Mouse (Mus musculus) CD8-positive naive resting alpha-beta T cell, adult 2 months (primary cell): ENCODE results near the gene Camsap2.
A peak's percentile ranks its signal among the peaks of the same experiment; 100 is the strongest.

Source experiments
- DNase-seq, 2 experiments: peaks; one replicate each; pipeline ENCODE4 v3.0.0; 2022; ENCODE audit warnings: low read depth in 2 of 2, low spot score in 2 of 2

The Camsap2 gene

DNA sequence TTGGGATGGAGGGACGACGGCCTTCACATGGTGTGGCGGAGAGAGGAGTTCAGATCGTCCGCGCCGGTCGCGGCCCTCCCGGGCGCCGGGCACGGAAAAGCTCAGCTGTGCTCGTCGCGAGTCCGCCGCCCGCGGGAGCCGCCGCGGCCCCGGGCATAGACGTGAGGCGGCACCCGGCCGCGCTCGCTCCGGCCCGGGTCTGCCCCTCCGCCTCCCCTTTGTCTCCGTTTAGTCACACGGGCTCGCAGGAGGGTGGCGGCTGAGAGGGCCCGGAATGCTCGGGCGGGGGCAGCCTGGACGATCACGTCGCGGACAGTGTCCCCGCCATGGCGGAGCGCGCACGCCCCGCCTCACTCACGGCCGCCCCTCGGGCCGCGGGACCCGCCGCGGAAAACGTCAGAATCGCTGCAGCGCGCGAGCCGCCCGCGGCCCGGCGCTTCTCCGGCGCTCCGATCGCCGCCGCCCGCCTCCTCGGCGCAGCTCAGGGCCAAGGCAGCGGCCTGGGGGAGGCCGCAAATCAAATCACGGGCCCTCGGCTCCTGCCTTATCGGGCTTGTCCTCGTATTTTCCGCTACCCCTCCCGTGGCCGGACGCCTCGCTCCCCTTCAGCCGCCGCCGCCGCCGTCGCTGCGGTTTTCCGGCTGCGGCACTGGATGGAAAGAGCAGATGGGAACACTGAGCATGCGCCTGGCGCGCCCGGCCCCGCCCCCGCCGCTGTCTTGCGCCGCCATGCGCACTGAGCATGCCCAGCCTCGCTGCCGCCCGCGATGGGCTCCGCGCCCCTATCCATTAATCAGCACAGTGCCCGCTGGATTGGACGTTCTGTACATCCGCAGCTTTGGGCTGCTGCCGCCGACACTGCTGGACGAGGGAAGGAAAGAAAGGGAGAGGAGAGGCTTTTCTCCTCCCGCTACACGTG is at the start of gene Camsap2:
Gene Camsap2 (minus strand): TSS at position 651 of the 919 bp plus-strand sequence.
- DNase-seq: peak; percentile 85 to 89

- no peak for DNase-seq
Observed at GRCm38 (mm10) chr1:136395073-136395472, 49.2 kb upstream of the Camsap2 start.

DNA sequence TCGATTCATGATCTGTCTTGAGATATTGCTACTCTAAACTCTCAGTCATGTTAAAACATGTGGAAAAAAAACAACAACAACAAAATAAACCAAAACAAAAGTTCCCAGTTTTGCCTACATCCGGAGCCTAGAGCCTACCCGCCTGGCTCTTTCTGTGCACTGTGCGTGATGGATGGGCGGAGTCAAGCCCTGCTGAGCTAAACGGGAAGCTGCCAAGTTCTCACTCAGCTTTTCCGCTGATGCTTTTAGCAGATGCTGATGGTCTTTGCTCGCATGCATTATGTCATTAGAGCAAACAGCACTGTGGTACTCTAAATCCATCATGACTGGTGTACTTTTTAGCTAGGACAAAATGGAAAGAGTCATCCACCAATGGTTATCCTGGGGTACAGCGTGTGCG is 48.6 kb upstream of the Camsap2 start:
- DNase-seq: no peak

GRCm38 (mm10) chr1:136386914-136387313 is 41.0 kb upstream of the Camsap2 start:
- DNase-seq: no peak

- no peak for DNase-seq
Observed at GRCm38 (mm10) chr1:136381583-136381982, 35.7 kb upstream of the Camsap2 start.

- DNase-seq: no peak
Observed at GRCm38 (mm10) chr1:136381169-136381568, 35.3 kb upstream of the Camsap2 start.

- DNase-seq: no peak
Observed at GRCm38 (mm10) chr1:136380606-136381005, 34.7 kb upstream of the Camsap2 start.

DNA sequence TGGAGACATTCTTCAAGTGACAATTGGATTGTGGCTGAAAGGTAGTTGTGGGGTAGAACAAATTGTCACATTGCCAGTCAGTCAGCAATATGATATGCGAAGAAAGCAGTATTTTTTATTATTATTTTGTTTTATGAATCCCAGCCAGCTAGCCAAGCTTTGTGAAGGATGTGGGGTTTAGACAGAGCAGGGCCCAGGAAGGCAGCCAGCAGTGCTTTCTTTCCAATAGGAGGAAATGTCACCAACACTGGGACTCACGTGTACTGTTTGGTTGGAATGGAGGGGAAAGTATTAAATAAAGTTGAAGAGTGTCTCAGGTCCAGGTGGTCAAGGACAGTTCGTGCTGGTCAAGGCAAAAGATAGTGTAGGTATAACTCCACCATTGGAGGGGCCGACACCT is 34.3 kb upstream of the Camsap2 start:
- no peak for DNase-seq

- DNase-seq: no peak
Observed at GRCm38 (mm10) chr1:136379261-136379660, 33.4 kb upstream of the Camsap2 start.

GRCm38 (mm10) chr1:136365986-136366385 is 20.1 kb upstream of the Camsap2 start:
- no peak for DNase-seq

DNA sequence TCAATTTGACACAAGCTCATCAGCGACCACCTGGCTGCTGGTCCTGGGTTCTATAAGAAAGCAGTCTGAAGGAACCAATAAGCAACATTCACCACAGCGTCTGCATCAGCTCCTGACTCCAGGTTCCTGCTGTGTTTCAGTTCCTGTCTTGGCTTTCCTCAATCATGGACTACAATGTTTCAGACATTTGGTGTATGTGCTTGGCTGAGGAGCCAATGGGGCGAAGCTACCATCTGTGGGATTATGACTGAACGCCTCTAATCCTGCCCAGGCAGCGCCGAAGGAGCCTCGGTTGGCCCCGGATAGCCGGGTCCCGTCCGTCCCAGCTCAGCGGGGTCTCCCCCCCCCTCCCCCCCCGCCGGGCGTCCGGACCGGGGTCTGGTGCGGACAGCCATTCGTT is 18.8 kb upstream of the Camsap2 start:
- DNase-seq: peak; percentile 76 to 83

DNA sequence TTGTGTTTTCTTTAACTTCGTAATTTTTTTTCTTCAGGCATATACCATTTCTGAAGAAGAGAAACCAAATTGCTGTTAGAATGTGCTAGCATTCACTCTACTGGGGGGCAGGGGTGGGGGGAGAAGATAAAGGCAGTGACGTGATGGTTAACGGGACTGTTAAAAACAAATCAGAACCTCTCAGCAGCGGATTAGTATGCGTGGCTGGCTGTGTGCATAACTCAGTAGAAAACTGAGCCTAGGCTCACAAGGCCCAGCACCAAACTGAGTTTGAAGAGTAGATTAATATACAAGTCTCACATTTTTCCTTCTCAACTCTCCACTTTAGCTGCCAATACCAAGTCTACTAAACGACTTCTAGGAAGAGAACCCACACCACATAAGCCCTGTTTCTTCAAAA is 17.1 kb upstream of the Camsap2 start:
- no peak for DNase-seq

- DNase-seq: no peak
Observed at GRCm38 (mm10) chr1:136362567-136362966, 16.7 kb upstream of the Camsap2 start.

GRCm38 (mm10) chr1:136361373-136361772 is 15.5 kb upstream of the Camsap2 start:
- DNase-seq: no peak

DNA sequence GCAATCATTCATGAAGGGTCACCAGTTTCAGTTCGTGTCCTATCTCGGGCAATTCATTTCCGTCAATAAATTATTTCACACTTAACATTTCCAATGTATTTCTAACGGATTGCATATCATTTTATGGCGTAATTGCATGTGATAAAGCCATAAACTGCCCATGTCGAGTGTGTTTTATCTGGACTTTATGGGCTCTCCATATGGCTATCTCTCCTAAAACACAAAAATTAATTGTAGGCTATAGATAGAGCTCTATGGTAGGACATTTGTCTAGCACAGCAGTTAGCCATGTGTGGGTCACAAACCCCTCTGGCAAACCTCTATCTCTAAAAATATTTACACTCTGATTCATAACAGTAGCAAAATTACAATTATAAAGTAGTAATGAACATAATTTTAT is 15.0 kb upstream of the Camsap2 start:
- no peak for DNase-seq

- DNase-seq: no peak
Observed at GRCm38 (mm10) chr1:136358841-136359360, 13.0 kb upstream of the Camsap2 start.

- DNase-seq: no peak
Observed at GRCm38 (mm10) chr1:136355651-136356050, 9.7 kb upstream of the Camsap2 start.

DNA sequence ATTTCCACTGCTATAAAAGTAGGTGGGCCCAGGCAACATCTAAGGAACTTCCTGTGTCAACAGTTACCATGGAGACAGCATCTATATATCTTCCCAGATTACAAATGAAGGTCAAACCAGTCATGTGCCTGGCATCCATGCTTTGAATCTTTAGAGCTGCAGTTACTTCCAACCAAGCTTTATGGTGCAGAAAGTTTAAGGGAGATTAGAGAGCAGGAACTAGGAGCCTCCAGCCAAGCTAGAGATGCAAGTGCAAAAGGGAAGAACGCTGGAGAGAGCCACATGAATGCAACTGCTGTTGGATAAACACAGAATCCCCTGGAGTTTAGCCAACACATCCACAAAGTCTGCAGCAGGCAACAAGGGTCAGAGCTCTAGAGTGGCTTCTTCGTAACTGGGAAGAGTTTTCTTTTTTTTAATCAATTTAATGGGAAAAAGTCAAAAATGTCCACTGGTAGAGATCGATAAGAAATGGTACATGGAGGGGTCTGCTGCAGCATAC is 4.8 kb upstream of the Camsap2 start:
- DNase-seq: no peak

DNA sequence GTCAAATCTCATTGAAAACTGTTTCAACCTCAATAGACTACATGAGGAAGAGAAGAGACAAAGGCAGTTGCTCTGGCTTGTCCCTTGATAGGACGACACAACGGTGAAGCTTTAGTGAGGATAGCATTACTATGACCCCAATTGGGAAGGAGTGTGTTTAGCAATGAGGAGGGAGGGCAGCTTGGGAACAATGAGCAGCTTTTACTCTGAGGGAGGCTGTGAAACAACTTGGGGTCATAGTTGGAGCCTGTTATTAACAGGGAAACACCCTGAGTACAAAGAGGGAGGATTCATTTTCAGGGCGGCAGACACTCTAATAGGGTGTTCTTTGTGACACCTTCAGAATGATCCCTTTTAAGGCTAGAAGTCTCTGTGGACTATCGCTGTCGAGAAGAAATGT is 2.2 kb upstream of the Camsap2 start:
- DNase-seq: no peak

DNA sequence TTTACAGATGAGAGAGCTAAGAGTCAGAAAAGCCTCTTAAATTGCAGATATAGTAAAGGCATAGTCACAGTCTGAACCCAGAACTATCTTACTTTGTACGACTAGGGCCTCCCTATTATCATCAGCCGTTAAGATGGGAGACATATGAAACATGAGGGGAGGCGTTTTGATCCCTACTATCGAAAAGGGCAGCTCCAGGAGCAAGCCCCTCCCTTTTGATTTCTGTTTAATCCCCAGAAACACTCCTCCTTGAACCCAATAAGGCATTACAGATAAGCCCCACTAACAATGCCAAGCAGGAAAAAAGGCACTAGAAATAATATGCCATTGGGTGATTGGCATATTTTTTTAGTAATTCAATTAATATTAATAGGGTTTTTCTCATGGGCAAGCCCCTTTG is 1.2 kb upstream of the Camsap2 start:
- DNase-seq: no peak

GRCm38 (mm10) chr1:136346373-136347035 is 600 bp upstream of the Camsap2 start:
- DNase-seq: peak; percentile 4 to 8
